ENCODE assay signal across 22 mouse cellular contexts in genomic region chr2:114050150-114050549, GRCm38 (mm10). TPM values are rescaled to one million over a fixed set of nuclear protein-coding genes. Genes with fewer than 3 reads are reported as not detected.
"Had no signal": no experiment of that assay in that cellular context is flagged by ENCODE, and none has a peak within 500 bp of the region (broad histone marks: within the 10 kb centered on the region; RNA-seq: fewer than 3 reads in every experiment).

No protein-coding gene starts in this region.

- H3K9ac ChIP-seq: limb, embryonic 12.5 days; liver, embryonic 15.5 days; midbrain, embryonic 15.5 days; neural tube, embryonic 13.5 days had no signal

- H3K27me3 ChIP-seq: limb, embryonic 12.5 days; liver, embryonic 15.5 days; megakaryocyte, embryonic 14.5 days; midbrain, embryonic 15.5 days; neural tube, embryonic 13.5 days had no signal

- H3K4me2 ChIP-seq: limb, embryonic 12.5 days; liver, embryonic 11.5 days; liver, embryonic 15.5 days; midbrain, embryonic 11.5 days; midbrain, embryonic 15.5 days; neural tube, embryonic 13.5 days had no signal

- H3K27ac ChIP-seq: kidney, postnatal 0 days; limb, embryonic 12.5 days; liver, embryonic 15.5 days; macrophage; midbrain, embryonic 15.5 days; neural tube, embryonic 13.5 days had no signal

- H3K4me3 ChIP-seq: limb, embryonic 12.5 days; liver, embryonic 15.5 days; megakaryocyte, embryonic 14.5 days; midbrain, embryonic 15.5 days; neural tube, embryonic 13.5 days had no signal

- ATAC-seq: midbrain, embryonic 15.5 days had no signal

- H3K36me3 ChIP-seq: limb, embryonic 12.5 days; liver, embryonic 15.5 days; midbrain, embryonic 15.5 days; neural tube, embryonic 13.5 days had no signal

- DNase-seq: kidney, adult 9 months; kidney, postnatal 36 days; layer of hippocampus, adult 9-11 months; layer of hippocampus, postnatal 36 days; lung, adult 2 months; lung, postnatal 14 days; right cerebral cortex, adult 18-20 months; thymus, adult 18-20 months; thymus, postnatal 14 days had no signal

- H3K4me1 ChIP-seq: liver, embryonic 15.5 days; megakaryocyte, embryonic 14.5 days; midbrain, embryonic 15.5 days had no signal

- H3K9me3 ChIP-seq: limb, embryonic 12.5 days; liver, embryonic 15.5 days; megakaryocyte, embryonic 14.5 days; midbrain, embryonic 15.5 days; neural tube, embryonic 13.5 days had no signal

RNA-seq across cellular contexts. Expression of gene Actc1, which starts 3.2 kb away (rescaled TPM):
- total RNA-seq: layer of hippocampus, adult 18-20 months; layer of hippocampus, postnatal 36 days; left cerebral cortex, postnatal 25 days; monocyte, adult 5-6 weeks had no signal
- polyA plus RNA-seq: macrophage had no signal

RNA-seq across cellular contexts. Expression of gene Gjd2, which starts 36.7 kb away (rescaled TPM):
- total RNA-seq: monocyte, adult 5-6 weeks had no signal
- polyA plus RNA-seq: limb, embryonic 12.5 days; liver, embryonic 11.5 days; liver, embryonic 15.5 days; macrophage; urinary bladder, adult 2 months had no signal
